Mouse (Mus musculus) forebrain, embryonic 12.5 days (tissue): ENCODE results near the gene Gm4133. TPM values are rescaled to one million over a fixed set of nuclear protein-coding genes. Genes with fewer than 3 reads are reported as not detected.
"Not testable (repeated sequence)": the region's sequence is repeated elsewhere in the genome, so short reads cannot be mapped to it uniquely, and the experiment has no call there.

Experiments used
- ATAC-seq: fragments of 200-750 bp; cut with Nextera tagmentation; 2 replicates; pipeline ENCODE4 v1.8.0; 2017; ENCODE audit warnings: moderate TSS enrichment; ENCODE audit not compliant: low FRiP score
- H3K27ac ChIP-seq: fragments of 300-500 bp; sonication (generic); 2 replicates; pipeline ENCODE4 v1.5.1; 2016; ENCODE audit warnings: mild to moderate bottlenecking
- H3K27me3 ChIP-seq: fragments of 300-500 bp; sonication (generic); 2 replicates; pipeline ENCODE4 v1.6.1; 2016; ENCODE audit warnings: mild to moderate bottlenecking
- H3K36me3 ChIP-seq: fragments of 300-500 bp; sonication (generic); replicated peaks from 2 replicates; pipeline ENCODE4 v1.6.1; 2016; ENCODE audit warnings: mild to moderate bottlenecking
- H3K4me1 ChIP-seq: fragments of 300-500 bp; sonication (generic); 2 replicates; pipeline ENCODE4 v1.6.1; 2016
- H3K4me2 ChIP-seq: fragments of 300-500 bp; sonication (generic); 2 replicates; pipeline ENCODE4 v1.6.1; 2016; ENCODE audit warnings: mild to moderate bottlenecking, moderate library complexity
- H3K4me3 ChIP-seq: fragments of 300-500 bp; sonication (generic); replicated peaks from 2 replicates; pipeline ENCODE4 v1.5.1; 2016; ENCODE audit warnings: mild to moderate bottlenecking
- H3K9ac ChIP-seq: fragments of 300-500 bp; sonication (generic); 2 replicates; pipeline ENCODE4 v1.6.1; 2016; ENCODE audit warnings: mild to moderate bottlenecking
- H3K9me3 ChIP-seq: fragments of 300-500 bp; sonication (generic); 2 replicates; pipeline ENCODE4 v1.6.1; 2016
- WGBS: fragments of 180-500 bp; shearing (Covaris S2); methylation state at CpG from one replicate; pipeline ENCODE4 v1.1.7; 2016; 5-methylcytosine and 5-hydroxymethylcytosine counted together
- polyA plus RNA-seq: library from polyadenylated mRNA; unstranded; fragments of >200 nt; fragmentation: Nextera tagmentation; extraction: Ambion mirVana; gene quantifications from 2 replicates; pipeline ENCODE4 v1.2.1, GENCODE M21; 2016

Gene Gm4133
- not detected in 2 replicates for polyA plus RNA-seq

DNA sequence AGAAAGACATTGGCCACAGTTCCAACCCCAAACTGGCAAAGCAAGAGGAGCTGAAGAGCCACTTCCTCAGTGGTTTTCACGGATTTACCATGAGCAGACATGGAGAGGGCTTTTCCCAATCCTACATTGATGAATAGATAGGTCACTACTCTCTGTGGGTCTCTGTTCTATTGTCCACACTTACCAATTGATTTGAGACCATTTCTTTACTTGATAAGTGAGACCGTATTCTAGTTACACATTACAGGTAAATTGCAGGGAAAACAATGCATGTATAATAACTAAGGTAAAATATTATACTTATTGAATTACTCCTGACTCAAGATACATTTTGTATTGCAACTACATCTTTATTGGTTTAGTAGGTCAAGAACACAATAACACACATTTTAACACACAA, at the start of gene Gm4133:
Gene Gm4133 (minus strand): TSS at position 101 of the 400 bp plus-strand sequence.
- not testable (repeated sequence) for H3K4me3 ChIP-seq, H3K9me3 ChIP-seq, H3K9ac ChIP-seq, H3K4me1 ChIP-seq, H3K36me3 ChIP-seq, H3K4me2 ChIP-seq, H3K27me3 ChIP-seq, ATAC-seq, H3K27ac ChIP-seq
- no CpG with 5 or more reads among the region's 2 CpGs for WGBS

GRCm38 (mm10) chr7:20375310-20375709, 41.4 kb upstream of the Gm4133 start, which contains the start of gene Gm5728:
Gm5728 (minus strand) TSS chr7:20375410.
- not testable (repeated sequence) for H3K9me3 ChIP-seq, H3K4me2 ChIP-seq, ATAC-seq, H3K9ac ChIP-seq, H3K36me3 ChIP-seq, H3K27me3 ChIP-seq, H3K4me3 ChIP-seq, H3K4me1 ChIP-seq, H3K27ac ChIP-seq
- WGBS: no CpG with 5 or more reads among the region's 1 CpGs

Other genes with a start within 250 kb of the Gm4133 start
- not detected in 2 replicates for gene Vmn1r91, start 234.4 kb downstream of the Gm4133 start, polyA plus RNA-seq
- gene Gm16442, start 211.5 kb downstream of the Gm4133 start, polyA plus RNA-seq: not detected in 2 replicates
- gene Vmn1r93, start 195.0 kb downstream of the Gm4133 start, polyA plus RNA-seq: not detected in 2 replicates
- gene Vmn1r94, start 165.7 kb downstream of the Gm4133 start, polyA plus RNA-seq: not detected in 2 replicates
- gene Vmn1r95, start 140.4 kb downstream of the Gm4133 start, polyA plus RNA-seq: not detected in 2 replicates
- not detected in 2 replicates for gene Gm6164, start 128.5 kb downstream of the Gm4133 start, polyA plus RNA-seq
- not detected in 2 replicates for gene Gm4498, start 100.2 kb downstream of the Gm4133 start, polyA plus RNA-seq
- not detected in 2 replicates for gene Gm5890, start 71.2 kb downstream of the Gm4133 start, polyA plus RNA-seq
- gene Gm5728, start 41.3 kb upstream of the Gm4133 start, polyA plus RNA-seq: not detected in 2 replicates
- not detected in 2 replicates for gene Vmn1r100, start 83.9 kb upstream of the Gm4133 start, polyA plus RNA-seq
- not detected in 2 replicates for gene Vmn1r101, start 108.5 kb upstream of the Gm4133 start, polyA plus RNA-seq
- gene Gm10670, start 140.9 kb upstream of the Gm4133 start, polyA plus RNA-seq: not detected in 2 replicates
- gene Vmn1r103, start 176.5 kb upstream of the Gm4133 start, polyA plus RNA-seq: not detected in 2 replicates
- gene Vmn1r104, start 199.8 kb upstream of the Gm4133 start, polyA plus RNA-seq: not detected in 2 replicates
- gene Gm5726, start 211.7 kb upstream of the Gm4133 start, polyA plus RNA-seq: not detected in 2 replicates
- not detected in 2 replicates for gene Gm4141, start 242.2 kb upstream of the Gm4133 start, polyA plus RNA-seq